Mouse (Mus musculus) intestine, postnatal 0 days (tissue): Measurements from ENCODE around the gene Cstf2t. TPM values are rescaled to one million over a fixed set of nuclear protein-coding genes. Genes with fewer than 3 reads are reported as not detected.
A peak's percentile ranks its signal among the peaks of the same experiment; 100 is the strongest.

Experiments used
- ATAC-seq: fragments of 200-750 bp; cut with Nextera tagmentation; 2 replicates; pipeline ENCODE4 v1.8.0; 2017; ENCODE audit warnings: mild to moderate bottlenecking, moderate TSS enrichment, moderate library complexity
- H3K27ac ChIP-seq: fragments of 300-500 bp; sonication (generic); 2 replicates; pipeline ENCODE4 v1.5.1; 2014; ENCODE audit warnings: mild to moderate bottlenecking, low read depth, low read length, moderate library complexity
- H3K27me3 ChIP-seq: fragments of 300-500 bp; sonication (generic); replicated peaks from 2 replicates; pipeline ENCODE4 v1.6.1; 2014; ENCODE audit warnings: low read length, mixed read lengths; ENCODE audit not compliant: control insufficient read depth, insufficient read depth
- H3K36me3 ChIP-seq: fragments of 300-500 bp; sonication (generic); 2 replicates; pipeline ENCODE4 v1.6.1; 2014; ENCODE audit warnings: mild to moderate bottlenecking, moderate library complexity; ENCODE audit not compliant: control insufficient read depth, insufficient read depth
- H3K4me1 ChIP-seq: fragments of 300-500 bp; sonication (generic); replicated peaks from 2 replicates; pipeline ENCODE4 v1.6.1; 2014; ENCODE audit warnings: antibody characterized with exemption, low read length, mixed read lengths; ENCODE audit not compliant: control insufficient read depth, insufficient read depth
- H3K4me2 ChIP-seq: fragments of 300-500 bp; sonication (generic); replicated peaks from 2 replicates; pipeline ENCODE4 v1.6.1; 2014; ENCODE audit warnings: low read depth, mild to moderate bottlenecking, moderate library complexity
- H3K4me3 ChIP-seq: fragments of 300-500 bp; sonication (generic); 2 replicates; pipeline ENCODE4 v1.5.1; 2014; ENCODE audit warnings: low read depth, low read length
- H3K9ac ChIP-seq: fragments of 300-500 bp; sonication (generic); 2 replicates; pipeline ENCODE4 v1.6.1; 2014; ENCODE audit warnings: mild to moderate bottlenecking, low read depth, low read length
- H3K9me3 ChIP-seq: fragments of 300-500 bp; sonication (generic); 2 replicates; pipeline ENCODE4 v1.6.1; 2016; ENCODE audit warnings: mixed run types; ENCODE audit not compliant: control insufficient read depth
- CTCF ChIP-seq: sonication (generic); IDR thresholded peaks from 2 replicates; pipeline ENCODE4 v1.5.1; 2016; ENCODE audit warnings: low read depth, mild to moderate bottlenecking, control low read depth, antibody characterized with exemption, moderate library complexity
- WGBS: fragments of 180-500 bp; shearing (Covaris S2); extraction: QIAGEN DNeasy Blood & Tissue Kit; methylation state at CpG from one replicate; pipeline ENCODE4 v1.1.7; 2014; 5-methylcytosine and 5-hydroxymethylcytosine counted together
- polyA plus RNA-seq: library from polyadenylated mRNA; unstranded; fragments of >200 nt; fragmentation: Nextera tagmentation; extraction: Ambion mirVana; gene quantifications from 2 replicates; pipeline ENCODE4 v1.2.1, GENCODE M21; 2015

Gene Cstf2t
- polyA plus RNA-seq, 1 experiment from 2014 or later = 19.7 TPM

DNA sequence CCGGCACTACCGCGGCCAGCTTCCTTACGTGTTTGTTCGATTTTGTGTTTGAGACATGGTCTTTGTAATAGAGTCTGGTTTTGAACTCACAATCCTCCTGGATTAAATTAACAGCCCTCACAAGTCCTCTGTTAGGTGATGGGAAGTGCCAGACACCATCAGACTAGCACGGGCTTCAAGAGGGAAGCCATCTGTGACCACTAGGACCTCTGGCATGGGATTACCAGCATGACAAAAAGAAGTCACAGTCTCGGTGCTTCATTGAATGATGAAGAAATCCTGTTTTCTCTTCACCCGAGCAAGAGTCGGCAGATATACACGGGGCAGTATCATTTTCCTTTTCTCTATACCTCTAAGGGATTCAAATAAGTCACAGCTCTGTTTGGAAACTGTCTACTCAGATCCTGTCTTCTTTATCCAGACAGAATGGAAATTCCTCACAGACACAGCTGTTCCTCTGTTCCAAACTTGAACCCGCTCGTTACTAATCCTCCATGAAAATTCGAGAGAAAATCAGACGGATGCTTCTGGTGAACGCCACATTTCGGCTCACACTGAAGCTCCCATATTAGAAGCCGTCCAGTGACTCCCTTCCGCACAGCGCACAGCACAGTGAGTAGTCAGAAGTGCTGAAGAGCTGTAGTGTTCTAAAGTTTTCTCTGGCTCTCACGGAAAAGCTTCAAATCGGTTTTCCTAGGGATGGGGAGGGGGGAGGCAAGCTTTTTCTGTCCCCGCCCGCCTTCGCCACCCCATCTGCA lies 8.5 kb upstream of the Cstf2t start:
- Histone ChIP-seq H3K27ac (no peak overlapping the region), H3K4me3 (no peak overlapping the region), H3K4me2 (peak overlapping the region; percentile 43), H3K36me3 (no peaks in the 10 kb centered on the region), H3K9me3 (no peaks in the 10 kb centered on the region), H3K4me1 (no peaks in the 10 kb centered on the region), H3K27me3 (no peaks in the 10 kb centered on the region), H3K9ac (no peak overlapping the region)
- WGBS = 50% methylated on average over 24 of the region's 24 CpGs
- ATAC-seq = no peak
- TF ChIP-seq CTCF = no peak

DNA sequence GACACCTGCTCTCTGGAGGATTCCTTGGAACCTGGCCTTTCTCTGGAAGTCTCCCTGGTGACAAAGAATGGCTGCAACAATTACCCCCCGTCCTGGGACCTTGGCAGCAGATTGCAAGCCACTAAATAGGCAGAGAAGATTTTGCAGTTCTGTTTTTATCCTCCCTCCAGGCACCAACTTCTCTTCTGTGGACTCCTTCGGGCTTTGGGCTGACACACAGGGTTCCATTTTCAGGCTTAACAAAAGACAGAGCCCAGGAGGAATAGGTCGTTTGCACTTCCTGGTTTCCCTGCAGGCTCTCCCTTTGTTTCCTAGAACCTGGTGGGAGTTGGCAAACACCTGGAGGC lies 7.9 kb upstream of the Cstf2t start:
- no peaks in the 10 kb centered on the region for H3K9me3 ChIP-seq
- peak overlapping the region; percentile 43 for H3K4me2 ChIP-seq
- H3K9ac ChIP-seq = no peak overlapping the region
- no peaks in the 10 kb centered on the region for H3K4me1 ChIP-seq
- ATAC-seq = no peak
- WGBS = 15% methylated on average over 3 of the region's 3 CpGs
- no peaks in the 10 kb centered on the region for H3K27me3 ChIP-seq
- no peak for TF ChIP-seq CTCF
- no peak overlapping the region for H3K27ac ChIP-seq
- no peaks in the 10 kb centered on the region for H3K36me3 ChIP-seq
- no peak overlapping the region for H3K4me3 ChIP-seq

- no peak overlapping the region for H3K4me3 ChIP-seq
- no peaks in the 10 kb centered on the region for H3K27me3 ChIP-seq
- no peaks in the 10 kb centered on the region for H3K4me1 ChIP-seq
- no peak for TF ChIP-seq CTCF
- no peak overlapping the region for H3K27ac ChIP-seq
- H3K9me3 ChIP-seq = no peaks in the 10 kb centered on the region
- no peaks in the 10 kb centered on the region for H3K36me3 ChIP-seq
- ATAC-seq = no peak
- WGBS = 80% methylated on average over 4 of the region's 4 CpGs
- no peak overlapping the region for H3K4me2 ChIP-seq
- no peak overlapping the region for H3K9ac ChIP-seq
These were observed 6.5 kb upstream of the Cstf2t start for GRCm38 (mm10) chr19:31076106-31076505.

GRCm38 (mm10) chr19:31078241-31078640 lies 4.4 kb upstream of the Cstf2t start:
- H3K9ac ChIP-seq = no peak overlapping the region
- no peaks in the 10 kb centered on the region for H3K9me3 ChIP-seq
- no peak overlapping the region for H3K4me2 ChIP-seq
- no peak for TF ChIP-seq CTCF
- no peak overlapping the region for H3K4me3 ChIP-seq
- H3K27ac ChIP-seq = no peak overlapping the region
- H3K27me3 ChIP-seq = no peaks in the 10 kb centered on the region
- no peaks in the 10 kb centered on the region for H3K4me1 ChIP-seq
- ATAC-seq = no peak
- no peaks in the 10 kb centered on the region for H3K36me3 ChIP-seq
- WGBS = 77% methylated on average over 3 of the region's 3 CpGs

GRCm38 (mm10) chr19:31082226-31082625 lies 411 bp upstream of the Cstf2t start:
- Histone ChIP-seq H3K4me3 (peak overlapping the region; percentile 70), H3K27me3 (no peaks in the 10 kb centered on the region), H3K9me3 (no peaks in the 10 kb centered on the region), H3K9ac (no peak overlapping the region), H3K36me3 (0 out of 2 replicates have a peak, but pooled peaks cover 3% of the 10 kb centered on the region), H3K27ac (peak overlapping the region; percentile 84; the same call in 1 of the 2 replicates), H3K4me1 (peaks cover 4% of the 10 kb centered on the region; the same call in 1 of the 2 replicates), H3K4me2 (peak overlapping the region; percentile 61)
- WGBS = 15% methylated on average over 7 of the region's 7 CpGs
- no peak for ATAC-seq
- no peak for TF ChIP-seq CTCF

- H3K4me1 ChIP-seq = peaks cover 4% of the 10 kb centered on the region; the same call in 1 of the 2 replicates
- H3K4me2 ChIP-seq = peak overlapping the region; percentile 70
- no peak overlapping the region for H3K27ac ChIP-seq
- no peak overlapping the region for H3K9ac ChIP-seq
- WGBS = 96% methylated on average over 8 of the region's 8 CpGs
- ATAC-seq = no peak
- H3K36me3 ChIP-seq = 0 out of 2 replicates have a peak, but pooled peaks cover 3% of the 10 kb centered on the region
- TF ChIP-seq CTCF = no peak
- H3K9me3 ChIP-seq = no peaks in the 10 kb centered on the region
- peak overlapping the region; percentile 70 for H3K4me3 ChIP-seq
- H3K27me3 ChIP-seq = no peaks in the 10 kb centered on the region
These were observed 1.1 kb downstream of the Cstf2t start for GRCm38 (mm10) chr19:31083761-31084160.
